Mouse (Mus musculus): ENCODE measurements around the gene Coa7.

DNA sequence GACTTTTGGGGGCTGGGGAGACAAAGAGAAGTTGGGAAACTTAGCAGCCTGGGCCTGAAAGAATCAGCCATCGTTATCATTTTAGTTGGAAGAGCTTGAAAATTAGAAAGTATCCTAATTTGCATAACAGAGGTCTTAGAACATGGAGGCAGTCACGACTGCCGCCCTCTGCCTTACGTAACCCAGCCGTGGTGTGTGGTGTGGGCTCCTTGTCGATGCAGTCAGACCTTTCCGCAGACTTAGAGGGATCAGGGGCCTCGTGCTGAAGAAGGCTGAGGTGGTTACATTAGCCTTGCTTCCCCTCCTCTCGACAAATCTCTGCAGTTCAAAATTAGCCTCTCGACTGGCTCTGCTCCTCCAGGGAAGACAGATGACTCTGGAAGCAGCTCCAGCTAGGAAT is 10.9 kb downstream of the Coa7 start:
- TF ChIP-seq CTCF (IDR thresholded peaks at IDR 0.05; ENCODE audit: borderline replicate concordance, insufficient read depth, low read length) (no peak), POLR2A (IDR thresholded peaks at IDR 0.05; ENCODE audit: low read depth, low read length) (no peak)

Measured in embryonic fibroblast, embryonic 13.5 days (primary cell).